Mouse (Mus musculus) hindbrain, embryonic 11.5 days (tissue): ENCODE measurements around the gene Pbsn. TPM values are rescaled to one million over a fixed set of nuclear protein-coding genes. Genes with fewer than 3 reads are reported as not detected.
"Not testable (repeated sequence)": the region's sequence is repeated elsewhere in the genome, so short reads cannot be mapped to it uniquely, and the experiment has no call there.

Source experiments
- ATAC-seq: fragments of 200-750 bp; cut with Nextera tagmentation; 2 replicates; pipeline ENCODE4 v1.8.0; 2017; ENCODE audit warnings: mild to moderate bottlenecking, moderate TSS enrichment, moderate library complexity; ENCODE audit not compliant: low FRiP score
- DNase-seq: peaks from one replicate; pipeline ENCODE4 v3.0.0-alpha.2; 2015; ENCODE audit warnings: low spot score
- H3K27ac ChIP-seq: fragments of 300-500 bp; sonication (generic); 2 replicates; pipeline ENCODE4 v1.5.1; 2014; ENCODE audit warnings: mild to moderate bottlenecking, low read depth, low read length
- H3K27me3 ChIP-seq: fragments of 300-500 bp; sonication (generic); 2 replicates; pipeline ENCODE4 v1.6.1; 2014; ENCODE audit warnings: mild to moderate bottlenecking, low read length, moderate library complexity, mixed read lengths; ENCODE audit not compliant: control insufficient read depth, insufficient read depth
- H3K36me3 ChIP-seq: fragments of 300-500 bp; sonication (generic); 2 replicates; pipeline ENCODE4 v1.6.1; 2014; ENCODE audit warnings: mild to moderate bottlenecking, low read length, moderate library complexity, mixed read lengths; ENCODE audit not compliant: control insufficient read depth, insufficient read depth
- H3K4me1 ChIP-seq: fragments of 300-500 bp; sonication (generic); replicated peaks from 2 replicates; pipeline ENCODE4 v1.6.1; 2014; ENCODE audit warnings: low read length, mixed read lengths; ENCODE audit not compliant: control insufficient read depth, insufficient read depth
- H3K4me2 ChIP-seq: fragments of 300-500 bp; sonication (generic); replicated peaks from 2 replicates; pipeline ENCODE4 v1.6.1; 2014; ENCODE audit warnings: mild to moderate bottlenecking, low read depth, low read length
- H3K4me3 ChIP-seq: fragments of 300-500 bp; sonication (generic); 2 replicates; pipeline ENCODE4 v1.5.1; 2014; ENCODE audit warnings: low read depth, low read length
- H3K9ac ChIP-seq: fragments of 300-500 bp; sonication (generic); 2 replicates; pipeline ENCODE4 v1.6.1; 2014; ENCODE audit warnings: low read depth, low read length
- H3K9me3 ChIP-seq: fragments of 300-500 bp; sonication (generic); 2 replicates; pipeline ENCODE4 v1.6.1; 2016; ENCODE audit warnings: low read length; ENCODE audit not compliant: control insufficient read depth
- WGBS: fragments of 180-500 bp; shearing (Covaris S2); extraction: QIAGEN DNeasy Blood & Tissue Kit; methylation state at CpG from one replicate; pipeline ENCODE4 v1.1.7; 2014; 5-methylcytosine and 5-hydroxymethylcytosine counted together
- polyA plus RNA-seq: library from polyadenylated mRNA; unstranded; fragments of >200 nt; fragmentation: Nextera tagmentation; extraction: Ambion mirVana; gene quantifications from 2 replicates; pipeline ENCODE4 v1.2.1, GENCODE M21; 2014

The Pbsn gene
- not detected in 2 replicates for polyA plus RNA-seq

DNA sequence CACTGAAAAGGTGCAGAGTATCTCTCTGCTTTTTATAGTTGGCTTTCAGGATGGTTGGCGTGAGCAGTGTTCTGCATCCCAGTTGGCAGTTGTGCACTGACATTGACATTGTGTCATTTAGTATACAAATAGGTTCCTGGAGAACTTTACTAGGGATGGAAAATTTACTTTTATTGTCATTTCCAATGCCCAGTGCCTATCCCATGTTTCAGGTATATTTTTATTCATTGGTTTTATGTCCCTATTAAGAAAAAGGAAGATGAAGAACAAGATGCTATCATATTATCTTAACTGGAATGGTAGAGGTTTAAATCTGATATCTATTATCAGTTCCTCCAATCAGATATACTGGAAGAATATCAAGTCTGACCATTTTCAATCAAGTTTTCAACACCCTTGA, at the start of gene Pbsn:
Gene Pbsn (minus strand): TSS at position 101 of the 400 bp plus-strand sequence.
- Histone ChIP-seq H3K9me3 (no peaks in the 10 kb centered on the region), H3K36me3 (no peaks in the 10 kb centered on the region), H3K27me3 (no peaks in the 10 kb centered on the region), H3K27ac (no peak within 1 kb of the TSS), H3K9ac (no peak within 1 kb of the TSS), H3K4me3 (no peak within 1 kb of the TSS), H3K4me2 (no peak within 1 kb of the TSS), H3K4me1 (no peaks in the 10 kb centered on the region)
- no peak for ATAC-seq
- no peak for DNase-seq
- 86% methylated on average over 1 of the region's 1 CpGs for WGBS

DNA sequence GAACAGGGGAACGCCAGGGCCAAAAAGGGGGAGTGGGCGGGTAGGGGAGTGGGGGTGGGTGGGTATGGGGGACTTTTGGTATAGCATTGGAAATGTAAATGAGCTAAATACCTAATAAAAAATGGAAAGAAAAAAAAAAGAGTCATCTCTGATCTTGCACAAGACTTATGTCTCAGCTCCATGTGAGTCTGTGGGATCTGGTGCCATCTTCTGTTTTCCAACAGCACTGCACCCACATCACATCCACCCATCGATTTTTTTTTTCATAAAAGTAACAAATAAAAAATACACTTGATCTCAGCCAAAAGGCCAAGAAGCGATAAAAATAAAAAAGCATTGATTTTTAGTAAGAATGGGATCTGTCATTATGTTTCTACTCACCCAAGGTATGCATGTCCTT, 26.6 kb upstream of the Pbsn start:
- H3K4me1 ChIP-seq, H3K4me2 ChIP-seq, H3K9ac ChIP-seq, H3K27ac ChIP-seq, H3K36me3 ChIP-seq, DNase-seq, H3K27me3 ChIP-seq, H3K9me3 ChIP-seq, ATAC-seq, H3K4me3 ChIP-seq: not testable (repeated sequence)
- WGBS = 44% methylated on average over 2 of the region's 4 CpGs

DNA sequence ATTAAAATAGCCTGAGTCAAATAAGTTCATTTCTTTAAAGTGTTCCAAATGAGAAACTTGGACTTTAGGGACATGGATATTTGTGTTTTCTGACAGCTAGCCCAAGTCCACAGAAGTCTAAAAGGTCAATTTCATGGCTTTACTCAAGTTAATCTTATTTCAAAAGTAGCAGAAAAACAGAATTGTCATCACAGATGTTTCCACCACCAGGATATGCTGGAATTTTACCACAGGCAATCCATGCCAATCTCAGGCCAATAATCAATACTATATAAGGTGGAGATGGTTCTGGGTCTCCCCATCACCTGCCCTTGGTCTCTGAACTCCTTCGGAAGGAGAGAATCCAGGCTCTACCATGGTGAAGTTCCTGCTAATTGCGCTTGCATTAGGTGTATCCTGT, 11.0 kb upstream of the Pbsn start, which contains the start of gene Gm14744:
Gene Gm14744 (plus strand): TSS at position 301 of the 400 bp plus-strand sequence.
- not testable (repeated sequence) for DNase-seq, ATAC-seq, H3K36me3 ChIP-seq, H3K4me2 ChIP-seq, H3K4me3 ChIP-seq, H3K4me1 ChIP-seq, H3K9me3 ChIP-seq, H3K27ac ChIP-seq, H3K9ac ChIP-seq, H3K27me3 ChIP-seq
- 81% methylated on average over 2 of the region's 2 CpGs for WGBS

DNA sequence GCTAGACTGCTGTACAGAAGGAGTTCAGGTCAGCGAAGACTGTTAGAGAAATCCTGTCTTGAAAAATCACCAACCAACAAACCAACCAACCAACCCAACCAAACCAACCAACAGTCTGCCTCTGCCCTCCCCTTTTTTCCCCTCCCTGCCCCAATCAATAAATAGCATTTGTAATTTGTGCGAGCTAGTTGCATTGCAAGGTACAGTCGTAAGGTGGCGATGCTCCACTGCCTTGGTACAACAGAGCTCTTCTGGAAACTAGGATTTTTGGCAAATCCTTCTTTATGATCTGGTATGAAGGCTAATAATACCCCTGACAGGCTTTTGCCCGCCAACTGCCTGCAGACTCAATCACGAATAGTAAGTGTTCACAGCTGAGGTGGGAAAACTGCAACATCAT, 41.4 kb downstream of the Pbsn start:
- no peak for ATAC-seq
- Histone ChIP-seq H3K4me1 (no peaks in the 10 kb centered on the region), H3K27me3 (no peaks in the 10 kb centered on the region), H3K36me3 (no peaks in the 10 kb centered on the region), H3K9me3 (no peaks in the 10 kb centered on the region), H3K4me2 (no peak overlapping the region), H3K27ac (no peak overlapping the region), H3K4me3 (no peak overlapping the region), H3K9ac (no peak overlapping the region)
- DNase-seq = no peak
- WGBS = 63% methylated on average over 6 of the region's 6 CpGs

DNA sequence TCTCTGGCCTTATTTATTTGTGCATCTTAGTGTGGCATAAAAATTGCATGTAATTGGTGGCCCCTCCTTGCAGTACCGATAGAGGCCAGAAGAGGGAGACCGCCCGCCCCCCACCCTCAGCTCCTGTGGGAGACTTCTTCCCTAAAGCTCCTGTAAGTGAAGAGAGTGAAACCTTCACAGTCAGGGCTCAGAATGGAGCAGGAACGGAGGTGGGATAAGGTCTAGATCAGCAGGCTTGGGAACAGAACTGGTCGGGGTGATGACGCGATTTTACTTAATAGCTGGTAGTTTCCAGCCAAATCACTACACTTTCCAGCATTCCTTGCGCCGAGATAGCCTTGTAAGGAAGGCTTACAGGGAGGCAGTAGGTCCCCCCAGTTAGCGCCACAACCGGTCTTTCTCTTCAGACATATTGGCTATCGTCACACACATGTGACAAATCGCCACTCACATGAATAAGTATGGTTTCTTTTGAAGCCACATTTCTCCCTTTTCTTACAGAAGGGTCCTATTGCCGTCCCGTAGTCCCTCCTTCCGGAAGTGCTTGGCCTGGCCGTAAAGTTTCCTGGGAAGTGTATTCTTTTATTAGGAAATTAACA, 42.7 kb downstream of the Pbsn start:
- Histone ChIP-seq H3K4me2 (peak overlapping the region; percentile 27), H3K9ac (no peak overlapping the region), H3K27ac (no peak overlapping the region), H3K4me1 (no peaks in the 10 kb centered on the region), H3K9me3 (no peaks in the 10 kb centered on the region), H3K4me3 (peak overlapping the region; percentile 34), H3K27me3 (no peaks in the 10 kb centered on the region), H3K36me3 (no peaks in the 10 kb centered on the region)
- peak; percentile 69 for DNase-seq
- 23% methylated on average over 17 of the region's 17 CpGs for WGBS
- ATAC-seq = peak; percentile 85

DNA sequence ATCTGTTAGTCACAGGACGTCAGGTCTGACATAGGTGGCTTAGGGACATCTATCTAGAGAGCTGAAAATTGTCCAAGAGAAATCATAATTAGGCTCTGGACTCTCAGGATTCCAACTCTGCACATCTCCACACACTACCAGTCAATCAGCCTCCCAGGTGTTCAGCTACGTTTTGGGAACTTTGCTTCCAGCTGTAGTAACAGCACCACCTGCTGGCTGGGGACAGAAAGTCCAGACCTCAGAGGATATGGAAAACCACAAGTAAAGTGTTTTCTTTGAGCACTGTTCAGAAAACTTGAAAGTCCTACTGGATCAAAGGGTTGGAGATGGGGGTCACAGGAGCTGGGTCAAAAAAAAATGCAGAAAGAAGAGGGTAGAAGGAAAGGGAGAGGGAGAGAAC, 44.8 kb downstream of the Pbsn start:
- Histone ChIP-seq H3K4me2 (no peak overlapping the region), H3K9ac (no peak overlapping the region), H3K36me3 (no peaks in the 10 kb centered on the region), H3K4me3 (no peak overlapping the region), H3K27ac (no peak overlapping the region), H3K27me3 (no peaks in the 10 kb centered on the region), H3K4me1 (no peaks in the 10 kb centered on the region), H3K9me3 (no peaks in the 10 kb centered on the region)
- 22% methylated on average over 2 of the region's 2 CpGs for WGBS
- DNase-seq (peak; percentile 41), ATAC-seq (no peak)

DNA sequence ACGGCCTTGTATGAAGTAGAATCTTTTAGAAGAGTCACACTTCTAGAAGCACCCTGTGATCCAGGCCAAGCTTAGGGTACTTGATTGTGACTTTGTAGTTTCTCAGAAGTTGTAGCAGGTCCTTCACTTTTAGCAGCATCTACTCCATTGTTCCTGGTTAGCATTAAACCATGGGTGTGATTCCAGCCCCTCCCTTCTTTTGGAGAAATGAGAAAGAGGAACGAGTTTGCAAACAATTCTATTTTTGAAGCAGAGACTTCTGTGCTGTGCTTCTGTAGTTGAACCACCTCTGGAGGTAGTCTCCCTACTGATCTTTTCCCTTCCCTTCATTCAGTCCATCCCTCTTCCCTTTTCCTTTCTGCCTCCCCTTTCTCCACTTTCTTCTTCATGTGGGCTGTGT, 51.1 kb downstream of the Pbsn start:
- H3K4me1 ChIP-seq = no peaks in the 10 kb centered on the region
- H3K27me3 ChIP-seq = no peaks in the 10 kb centered on the region
- ATAC-seq = no peak
- no peak overlapping the region for H3K4me3 ChIP-seq
- H3K9me3 ChIP-seq = no peaks in the 10 kb centered on the region
- no peak overlapping the region for H3K9ac ChIP-seq
- H3K36me3 ChIP-seq = no peaks in the 10 kb centered on the region
- DNase-seq = no peak
- H3K4me2 ChIP-seq = no peak overlapping the region
- WGBS = 78% methylated on average over 2 of the region's 2 CpGs
- H3K27ac ChIP-seq = no peak overlapping the region

DNA sequence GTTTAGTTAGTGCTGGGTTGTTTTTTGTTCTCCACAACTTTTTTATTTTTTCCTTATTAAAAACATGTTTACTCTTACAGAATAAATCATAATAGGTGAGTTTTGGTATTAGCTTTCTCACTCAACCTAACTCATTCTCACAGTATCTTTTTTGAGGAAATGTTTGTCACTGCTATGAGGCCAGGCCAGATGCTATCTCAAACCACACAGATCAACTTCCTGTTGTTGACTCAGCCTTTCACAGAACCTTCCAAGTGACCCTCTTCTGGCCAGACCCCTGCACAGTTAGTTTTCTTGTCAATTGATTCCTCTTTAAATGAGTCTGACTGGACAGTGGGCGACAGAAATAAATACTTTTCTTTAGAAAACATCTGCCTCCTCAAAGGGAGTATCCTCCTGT, 51.9 kb downstream of the Pbsn start:
- Histone ChIP-seq H3K4me2 (no peak overlapping the region), H3K9me3 (no peaks in the 10 kb centered on the region), H3K36me3 (no peaks in the 10 kb centered on the region), H3K27me3 (no peaks in the 10 kb centered on the region), H3K9ac (no peak overlapping the region), H3K4me3 (no peak overlapping the region), H3K27ac (no peak overlapping the region), H3K4me1 (no peaks in the 10 kb centered on the region)
- ATAC-seq (no peak), DNase-seq (no peak)
- 68% methylated on average over 1 of the region's 1 CpGs for WGBS

DNA sequence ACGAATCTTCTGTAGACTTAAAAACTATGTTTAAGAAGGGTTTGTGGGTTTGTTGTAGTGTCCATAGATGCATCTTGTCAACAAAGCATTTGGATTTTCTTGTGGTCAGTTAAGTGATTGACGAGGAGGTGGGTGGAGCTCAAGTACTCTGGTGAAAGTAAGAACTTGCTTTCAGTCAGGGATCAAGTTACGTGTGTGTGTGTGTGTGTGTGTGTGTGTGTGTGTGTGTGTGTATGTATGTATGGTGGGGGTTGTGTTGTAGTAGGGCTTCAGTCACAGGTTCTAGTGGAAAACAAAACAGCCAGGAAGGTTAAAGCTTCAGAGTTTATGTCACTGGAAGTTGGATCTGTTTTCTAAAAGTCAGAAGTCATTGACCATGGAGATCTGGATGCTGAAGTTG, 53.9 kb downstream of the Pbsn start:
- no peaks in the 10 kb centered on the region for H3K4me1 ChIP-seq
- WGBS = 74% methylated on average over 3 of the region's 3 CpGs
- DNase-seq = no peak

More for the DNA sequence above, 53.9 kb downstream of the Pbsn start:
- H3K4me2 ChIP-seq = no peak overlapping the region
- no peak overlapping the region for H3K27ac ChIP-seq
- no peak for ATAC-seq
- H3K4me3 ChIP-seq = no peak overlapping the region
- H3K9ac ChIP-seq = no peak overlapping the region
- H3K27me3 ChIP-seq = no peaks in the 10 kb centered on the region
- H3K36me3 ChIP-seq = no peaks in the 10 kb centered on the region
- no peaks in the 10 kb centered on the region for H3K9me3 ChIP-seq
